Mouse (Mus musculus) G1E (cell line): ENCODE data around the gene Cnnm3. TPM values are rescaled to one million over a fixed set of nuclear protein-coding genes. Genes with fewer than 3 reads are reported as not detected.

ENCODE experiments used
- ATAC-seq: 2 replicates; pipeline ENCODE4 v1.8.0; 2016; ENCODE audit warnings: mild to moderate bottlenecking; ENCODE audit not compliant: insufficient number of reproducible peaks, poor library complexity, low FRiP score, severe bottlenecking; ENCODE audit errors: extremely low read depth
- DNase-seq: peaks from one replicate; pipeline ENCODE4 v3.0.0; 2012; ENCODE audit warnings: low spot score
- H3K27me3 ChIP-seq: 2 replicates; pipeline ENCODE4 v1.6.1; 2012; ENCODE audit warnings: mild to moderate bottlenecking, low read length, inconsistent platforms; ENCODE audit not compliant: insufficient read depth
- H3K36me3 ChIP-seq: replicated peaks from 2 replicates; pipeline ENCODE3; 2012; ENCODE audit warnings: mild to moderate bottlenecking, inconsistent platforms
- H3K4me1 ChIP-seq: 2 replicates; pipeline ENCODE4 v1.6.1; 2012; ENCODE audit warnings: low read depth, low read length, inconsistent platforms, mixed read lengths; ENCODE audit not compliant: insufficient read depth
- H3K4me3 ChIP-seq: 2 replicates; pipeline ENCODE4 v1.5.1; 2012; ENCODE audit warnings: low read depth, mild to moderate bottlenecking, inconsistent platforms, low read length, moderate library complexity, mixed read lengths
- H3K9me3 ChIP-seq: replicated peaks from 2 replicates; pipeline ENCODE4 v1.6.1; 2012; ENCODE audit warnings: inconsistent platforms
- CTCF ChIP-seq: IDR thresholded peaks from 2 replicates; pipeline ENCODE4 v1.5.1; 2012; ENCODE audit warnings: low read depth, low read length, inconsistent platforms, mixed read lengths
- GATA1 ChIP-seq: IDR thresholded peaks from 2 replicates; pipeline ENCODE4 v1.6.1; 2012; ENCODE audit warnings: borderline replicate concordance, low read length, inconsistent platforms, mixed read lengths
- GATA2 ChIP-seq: IDR thresholded peaks from 2 replicates; pipeline ENCODE4 v1.6.1; 2012; ENCODE audit warnings: low read depth, low read length, inconsistent platforms, borderline replicate concordance
- POLR2AphosphoS5 ChIP-seq: IDR thresholded peaks from 2 replicates; pipeline ENCODE4 v1.6.1; 2012; ENCODE audit warnings: low read depth, low read length, inconsistent platforms; ENCODE audit not compliant: insufficient replicate concordance
- TAL1 ChIP-seq: conservative IDR thresholded peaks from 2 replicates; pipeline ENCODE4 v1.6.1; 2012; ENCODE audit warnings: low read depth, low read length, inconsistent platforms, mixed read lengths
- polyA plus RNA-seq: library from polyadenylated mRNA; stranded (reverse); fragments of >175 nt; gene quantifications from 2 replicates; pipeline ENCODE4 v1.2.3, GENCODE M21; 2012
- total RNA-seq, 2 experiments: library from RNA; stranded (forward) in 1 of 2; stranded (reverse) in 1 of 2; fragments of 200-1000 nt in 1 of 2; fragments of >200 nt in 1 of 2; fragmentation: Nextera tagmentation in 1 of 2; gene quantifications; 2 replicates each; pipeline ENCODE4 v1.2.3; 2014 to 2017

The Cnnm3 gene
- total and polyA plus RNA-seq, 3 experiments = 7.5 to 39.0 (median 28.2) TPM

- no peak for DNase-seq
- ATAC-seq = no peak
- Histone ChIP-seq H3K9me3 (no peaks in the 10 kb centered on the region), H3K4me1 (peaks cover 18% of the 10 kb centered on the region), H3K27me3 (peaks cover 86% of the 10 kb centered on the region), H3K36me3 (no peaks in the 10 kb centered on the region), H3K4me3 (peak overlapping the region; percentile 28; the same call in 1 of the 2 replicates)
- TF ChIP-seq GATA1 = no peak
- no peak for TF ChIP-seq CTCF
- no peak for TF ChIP-seq GATA2
- no peak for TF ChIP-seq TAL1
- TF ChIP-seq POLR2AphosphoS5 = no peak
These were observed 45.9 kb downstream of the Cnnm3 start for GRCm38 (mm10) chr1:36557457-36558011.

- DNase-seq = no peak
- peaks cover 18% of the 10 kb centered on the region for H3K4me1 ChIP-seq
- H3K9me3 ChIP-seq = no peaks in the 10 kb centered on the region
- H3K36me3 ChIP-seq = no peaks in the 10 kb centered on the region
- H3K4me3 ChIP-seq = peak within 1 kb of the TSS; percentile 28; the same call in 1 of the 2 replicates
- H3K27me3 ChIP-seq = peaks cover 81% of the 10 kb centered on the region
- ATAC-seq = no peak
- no peak for TF ChIP-seq TAL1
- TF ChIP-seq GATA2 = no peak
- no peak for TF ChIP-seq POLR2AphosphoS5
- no peak for TF ChIP-seq GATA1
- no peak for TF ChIP-seq CTCF
These were observed 46.6 kb downstream of the Cnnm3 start, which contains the start of gene Sema4c for GRCm38 (mm10) chr1:36558031-36558993. Gene Sema4c (minus strand): TSS chr1:36558349.

- DNase-seq (no peak), ATAC-seq (no peak)
- Histone ChIP-seq H3K9me3 (no peaks in the 10 kb centered on the region), H3K4me3 (no peak overlapping the region), H3K36me3 (no peaks in the 10 kb centered on the region), H3K4me1 (peaks cover 18% of the 10 kb centered on the region), H3K27me3 (peaks cover 79% of the 10 kb centered on the region)
- TF ChIP-seq GATA1 (no peak), POLR2AphosphoS5 (no peak), TAL1 (no peak), GATA2 (no peak), CTCF (no peak)
These were observed 47.6 kb downstream of the Cnnm3 start for GRCm38 (mm10) chr1:36559256-36559655.

- Histone ChIP-seq H3K4me1 (peaks cover 18% of the 10 kb centered on the region), H3K36me3 (no peaks in the 10 kb centered on the region), H3K27me3 (peaks cover 78% of the 10 kb centered on the region), H3K4me3 (no peak overlapping the region), H3K9me3 (no peaks in the 10 kb centered on the region)
- no peak for TF ChIP-seq CTCF
- no peak for TF ChIP-seq POLR2AphosphoS5
- TF ChIP-seq GATA1 = no peak
- TF ChIP-seq TAL1 = no peak
- TF ChIP-seq GATA2 = no peak
- ATAC-seq = no peak
- DNase-seq = no peak
These were observed 48.2 kb downstream of the Cnnm3 start for GRCm38 (mm10) chr1:36559888-36560287.

GRCm38 (mm10) chr1:36560903-36561302 is 49.2 kb downstream of the Cnnm3 start:
- ATAC-seq (no peak), DNase-seq (no peak)
- Histone ChIP-seq H3K27me3 (peaks cover 74% of the 10 kb centered on the region), H3K4me3 (no peak overlapping the region), H3K36me3 (no peaks in the 10 kb centered on the region), H3K9me3 (no peaks in the 10 kb centered on the region), H3K4me1 (peaks cover 18% of the 10 kb centered on the region)
- no peak for TF ChIP-seq CTCF
- TF ChIP-seq GATA2 = no peak
- TF ChIP-seq GATA1 = no peak

- Histone ChIP-seq H3K36me3 (no peaks in the 10 kb centered on the region), H3K27me3 (peaks cover 61% of the 10 kb centered on the region), H3K9me3 (no peaks in the 10 kb centered on the region), H3K4me1 (peaks cover 8% of the 10 kb centered on the region; the same call in 1 of the 2 replicates), H3K4me3 (no peak overlapping the region)
- DNase-seq (no peak), ATAC-seq (no peak)
- no peak for TF ChIP-seq GATA2
- TF ChIP-seq POLR2AphosphoS5 = no peak
These were observed 50.7 kb downstream of the Cnnm3 start for GRCm38 (mm10) chr1:36562388-36562787.
